In the genomic region with DNA sequence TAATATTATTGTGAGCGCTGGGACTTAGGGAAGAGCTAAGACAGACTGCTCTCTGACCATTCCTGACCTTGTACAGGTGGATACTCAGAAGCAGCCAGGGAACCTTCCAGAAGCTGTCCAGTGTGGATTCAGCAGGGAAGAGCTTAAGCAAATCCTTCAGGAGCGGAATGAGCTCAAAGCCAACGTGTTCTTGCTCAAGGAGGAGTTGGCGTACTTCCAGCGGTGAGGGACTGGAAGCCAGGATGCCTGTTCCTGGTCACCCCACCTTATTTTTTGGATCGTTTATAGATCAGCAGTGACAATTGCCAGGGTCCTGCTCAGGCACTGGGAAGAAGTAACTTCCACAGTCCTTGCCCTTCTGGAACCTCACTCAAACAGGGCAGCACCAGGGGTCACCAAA, we compare ENCODE assay signal across 8 mouse cellular contexts. TPM values are rescaled to one million over a fixed set of nuclear protein-coding genes. Genes with fewer than 3 reads are reported as not detected.
DNase-seq lines count a peak whose midpoint lies in the region.

No protein-coding gene starts in this region.

- H3K9me3 ChIP-seq in hindbrain, embryonic 10.5 days = no peaks in the 10 kb centered on the region

- DNase-seq in kidney, adult 18-20 months = peak; percentile 38
- DNase-seq in kidney, adult 11 months = no peak
- DNase-seq in adrenal gland, adult 8-10 months = peak; percentile 47
- peak; percentile 45 to 68 for DNase-seq in cerebellum, postnatal 25 days
- peak; percentile 51 to 65 for DNase-seq in kidney, postnatal 36 days
- no peak for DNase-seq in left cerebral cortex, adult 9 months (ENCODE audit: low spot score in 2 of 2)
- no peak for DNase-seq in hindbrain, embryonic 10.5 days (ENCODE audit: low spot score)
- no peak for DNase-seq in thymus, postnatal 0 days (ENCODE audit: low spot score)

- peaks cover 39% of the 10 kb centered on the region for H3K36me3 ChIP-seq in hindbrain, embryonic 10.5 days

- WGBS in hindbrain, embryonic 10.5 days = 87% methylated on average over 6 of the region's 6 CpGs

- H3K27me3 ChIP-seq in hindbrain, embryonic 10.5 days (ENCODE audit: insufficient read depth, poor library complexity, severe bottlenecking) = no peaks in the 10 kb centered on the region

- H3K4me1 ChIP-seq in hindbrain, embryonic 10.5 days (replicated peaks) = peaks cover 31% of the 10 kb centered on the region

- H3K4me3 ChIP-seq in hindbrain, embryonic 10.5 days = no peak overlapping the region

- H3K27ac ChIP-seq in hindbrain, embryonic 10.5 days = no peak overlapping the region

RNA-seq across cellular contexts. Expression of gene Rilp, which starts 1.3 kb away (rescaled TPM):
- 1 to 10 TPM; 3.6 to 8.9 (median 8.0) TPM for total RNA-seq in adrenal gland, adult 8-10 months (2022)
- polyA plus RNA-seq in hindbrain, embryonic 10.5 days (2016; fragmentation: Nextera tagmentation; extraction: Ambion mirVana) = 0.35 and 0.65 TPM in 2 replicates
- 0.90 and 1.1 TPM in 2 replicates for polyA plus RNA-seq in thymus, postnatal 0 days (2015; fragmentation: Nextera tagmentation; extraction: Ambion mirVana)

RNA-seq across cellular contexts. Expression of gene Scarf1, which starts 2.1 kb away (rescaled TPM):
- 1 to 10 TPM; 6.0 to 9.4 (median 7.2) TPM for total RNA-seq in adrenal gland, adult 8-10 months (2022)
- polyA plus RNA-seq in hindbrain, embryonic 10.5 days (2016; fragmentation: Nextera tagmentation; extraction: Ambion mirVana) = 4.9 and 6.4 TPM in 2 replicates
- polyA plus RNA-seq in thymus, postnatal 0 days (2015; fragmentation: Nextera tagmentation; extraction: Ambion mirVana) = 2.4 and 2.7 TPM in 2 replicates

RNA-seq across cellular contexts. Expression of gene Slc43a2, which starts 20.3 kb away (rescaled TPM):
- total RNA-seq in adrenal gland, adult 8-10 months (2022) = 10 to 100 TPM; 22.5 to 29.8 (median 23.2) TPM
- polyA plus RNA-seq in hindbrain, embryonic 10.5 days (2016; fragmentation: Nextera tagmentation; extraction: Ambion mirVana) = 5.2 and 7.1 TPM in 2 replicates
- polyA plus RNA-seq in thymus, postnatal 0 days (2015; fragmentation: Nextera tagmentation; extraction: Ambion mirVana) = 33.2 and 33.6 TPM in 2 replicates

RNA-seq across cellular contexts. Expression of gene Prpf8, which starts 24.6 kb away (rescaled TPM):
- total RNA-seq in adrenal gland, adult 8-10 months (2022) = 100 to 1,000 TPM; 155 to 170 (median 167) TPM
- 74.8 and 78.1 TPM in 2 replicates for polyA plus RNA-seq in hindbrain, embryonic 10.5 days (2016; fragmentation: Nextera tagmentation; extraction: Ambion mirVana)
- 39.2 and 40.0 TPM in 2 replicates for polyA plus RNA-seq in thymus, postnatal 0 days (2015; fragmentation: Nextera tagmentation; extraction: Ambion mirVana)

RNA-seq across cellular contexts. Expression of gene Tlcd2, which starts 49.7 kb away (rescaled TPM):
- total RNA-seq in adrenal gland, adult 8-10 months (2022) = 10 to 100 TPM; 10.1 to 16.7 (median 13.1) TPM
- polyA plus RNA-seq in hindbrain, embryonic 10.5 days (2016; fragmentation: Nextera tagmentation; extraction: Ambion mirVana) = 11.7 and 12.4 TPM in 2 replicates
- 9.7 and 13.8 TPM in 2 replicates for polyA plus RNA-seq in thymus, postnatal 0 days (2015; fragmentation: Nextera tagmentation; extraction: Ambion mirVana)

Comparison
In these comparisons a context has a peak if more than half of its experiments do, and no peak if none do; other contexts are left out.
1. DNase-seq: peak in kidney, adult 18-20 months (single experiment), adrenal gland, adult 8-10 months (single experiment), cerebellum, postnatal 25 days (2 of 2) and kidney, postnatal 36 days (2 of 2); none in kidney, adult 11 months (single experiment), left cerebral cortex, adult 9 months (0 of 2), hindbrain, embryonic 10.5 days (single experiment) and thymus, postnatal 0 days (single experiment).